Mouse (Mus musculus) MEL (cell line): ENCODE measurements around the gene Slc16a14. TPM values are rescaled to one million over a fixed set of nuclear protein-coding genes. Genes with fewer than 3 reads are reported as not detected.

Experiments used
- polyA plus RNA-seq, 2 experiments: library from polyadenylated mRNA; stranded (reverse) in 1 of 2; unstranded in 1 of 2; fragments of >175 nt in 1 of 2; fragments of >200 nt in 1 of 2; gene quantifications; 2 replicates each; pipeline versions ENCODE4 v1.2.1 to v1.2.4; 2012; ENCODE audit warnings: low replicate concordance in 2 of 2, low read depth in 1 of 2; ENCODE audit not compliant: insufficient read length in 2 of 2, insufficient read depth in 1 of 2, missing spikeins in 1 of 2
- total RNA-seq: library from RNA; depleted of rRNA; stranded (reverse); fragments of 300-350 nt; gene quantifications from 2 replicates; pipeline ENCODE4 v1.2.3, GENCODE M21; 2012; rRNA removed

The Slc16a14 gene
- total and polyA plus RNA-seq, 3 experiments: not detected

Other genes with a start within 250 kb of the Slc16a14 start
- not detected in 2 replicates for gene Dner, start 238.9 kb downstream of the Slc16a14 start, total RNA-seq
- gene Dner, start 238.9 kb downstream of the Slc16a14 start, polyA plus RNA-seq: not detected
- 1.4 and 2.5 TPM in 2 replicates for gene Fbxo36, start 95.3 kb downstream of the Slc16a14 start, total RNA-seq
- gene Fbxo36, start 95.3 kb downstream of the Slc16a14 start, polyA plus RNA-seq: 1 to 10 TPM in 1 of 2 experiments, not detected in 1; 2.9 TPM
- gene Trip12, start 94.6 kb downstream of the Slc16a14 start, total RNA-seq: 94.3 and 116 TPM in 2 replicates
- gene Trip12, start 94.6 kb downstream of the Slc16a14 start, polyA plus RNA-seq: 100 to 1,000 TPM; 133 to 134 TPM
- not detected in 2 replicates for gene Gm10553, start 165.0 kb upstream of the Slc16a14 start, total RNA-seq
- gene Gm10553, start 165.0 kb upstream of the Slc16a14 start, polyA plus RNA-seq: not detected
- gene A530032D15Rik, start 174.7 kb upstream of the Slc16a14 start, total RNA-seq: not detected in 2 replicates
- not detected for gene A530032D15Rik, start 174.7 kb upstream of the Slc16a14 start, polyA plus RNA-seq